Mouse (Mus musculus): ENCODE data around the gene Glyat.

The Glyat gene

GRCm38 (mm10) chr19:12695590-12695989 lies 62.5 kb downstream of the Glyat start, which contains the start of gene Keg1:
TSS of gene Keg1 (plus strand) at chr19:12695786.
- no peak for DNase-seq

- no peak for DNase-seq
Observed at GRCm38 (mm10) chr19:12696221-12696620, 63.1 kb downstream of the Glyat start.
